Mouse (Mus musculus): ENCODE data around the gene Tbx10.
"Not testable (repeated sequence)": the region's sequence is repeated elsewhere in the genome, so short reads cannot be mapped to it uniquely, and the experiment has no call there.

Tbx10 gene

DNA sequence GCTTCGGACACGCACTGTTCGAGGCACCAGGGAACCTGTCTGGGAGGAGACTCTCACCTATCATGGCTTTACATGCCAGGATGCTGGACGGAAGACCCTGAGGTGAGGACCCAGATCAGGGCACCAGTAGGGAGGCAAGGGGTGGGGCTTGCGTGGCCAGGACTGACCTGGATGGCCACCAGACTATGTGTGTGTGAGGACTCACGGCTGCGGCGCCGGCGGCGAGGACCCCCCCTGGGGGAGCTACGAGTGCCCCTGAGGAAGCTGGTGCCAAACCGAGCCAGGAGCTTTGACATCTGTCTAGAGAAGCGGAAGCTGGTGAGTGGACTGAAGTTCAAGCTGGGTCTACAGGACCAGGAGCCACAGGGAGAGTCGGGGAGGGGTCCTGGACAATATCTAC lies 11.8 kb downstream of the Tbx10 start:
- no peak for DNase-seq (ENCODE audit: low spot score)

DNA sequence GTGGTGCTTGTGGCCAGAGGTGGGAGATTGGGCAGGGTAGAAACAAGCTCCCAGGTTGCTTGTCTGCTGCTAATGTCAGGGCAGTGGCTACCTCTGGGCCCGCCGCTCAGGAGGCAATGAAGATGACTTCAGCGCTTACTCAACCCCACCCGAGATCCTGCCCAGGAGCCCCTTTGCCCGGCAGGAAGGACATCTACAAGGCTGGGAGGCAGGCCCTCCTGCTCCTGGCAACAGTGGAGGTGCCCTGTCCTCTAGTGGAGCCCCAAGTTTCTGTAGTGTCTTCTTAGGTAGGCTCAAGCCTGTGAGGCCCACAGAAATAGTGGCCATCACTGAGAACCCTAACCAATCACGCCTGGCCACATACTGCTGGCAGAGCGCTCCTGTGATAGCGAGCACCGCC lies 12.5 kb downstream of the Tbx10 start:
- DNase-seq (ENCODE audit: low spot score), result no peak

DNA sequence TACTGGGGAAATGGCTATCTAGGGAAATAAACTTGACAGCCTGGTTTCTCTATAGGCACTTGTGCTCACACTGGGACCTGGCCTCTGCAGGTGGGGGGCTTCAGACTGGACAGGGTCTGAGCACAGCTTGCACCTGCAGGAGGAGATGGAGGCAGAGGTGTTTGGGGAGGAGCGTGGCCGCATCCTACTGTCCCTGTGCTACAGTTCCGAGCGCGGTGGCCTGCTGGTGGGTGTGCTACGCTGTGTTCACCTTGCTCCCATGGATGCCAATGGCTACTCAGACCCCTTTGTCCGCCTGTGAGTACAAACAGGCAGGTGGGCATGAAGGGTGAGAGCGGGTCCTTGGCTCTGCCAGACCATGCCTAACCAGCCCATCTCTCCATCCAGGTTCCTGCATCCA lies 13.4 kb downstream of the Tbx10 start:
- DNase-seq (ENCODE audit: low spot score), result no peak

DNA sequence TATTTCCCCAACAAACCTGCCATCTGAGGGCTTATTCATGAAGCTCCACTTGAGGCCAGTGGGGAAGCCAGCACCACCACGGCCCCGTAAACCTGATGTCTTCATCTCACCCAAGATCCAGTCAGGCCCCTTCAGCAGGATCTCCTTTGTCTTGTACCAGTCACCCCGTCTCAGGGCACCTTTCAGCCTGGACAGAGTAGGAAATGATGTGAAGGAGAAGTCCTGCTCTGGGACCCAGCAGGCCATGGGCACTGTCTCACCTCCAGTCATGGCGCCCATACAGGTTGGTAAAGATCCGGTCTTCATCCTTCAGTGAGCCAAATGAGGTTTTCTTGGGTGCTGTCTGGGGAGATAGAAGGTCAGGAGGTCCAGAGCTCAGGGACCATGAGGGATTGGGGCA lies 18.5 kb downstream of the Tbx10 start:
- DNase-seq (ENCODE audit: low spot score), result no peak

DNA sequence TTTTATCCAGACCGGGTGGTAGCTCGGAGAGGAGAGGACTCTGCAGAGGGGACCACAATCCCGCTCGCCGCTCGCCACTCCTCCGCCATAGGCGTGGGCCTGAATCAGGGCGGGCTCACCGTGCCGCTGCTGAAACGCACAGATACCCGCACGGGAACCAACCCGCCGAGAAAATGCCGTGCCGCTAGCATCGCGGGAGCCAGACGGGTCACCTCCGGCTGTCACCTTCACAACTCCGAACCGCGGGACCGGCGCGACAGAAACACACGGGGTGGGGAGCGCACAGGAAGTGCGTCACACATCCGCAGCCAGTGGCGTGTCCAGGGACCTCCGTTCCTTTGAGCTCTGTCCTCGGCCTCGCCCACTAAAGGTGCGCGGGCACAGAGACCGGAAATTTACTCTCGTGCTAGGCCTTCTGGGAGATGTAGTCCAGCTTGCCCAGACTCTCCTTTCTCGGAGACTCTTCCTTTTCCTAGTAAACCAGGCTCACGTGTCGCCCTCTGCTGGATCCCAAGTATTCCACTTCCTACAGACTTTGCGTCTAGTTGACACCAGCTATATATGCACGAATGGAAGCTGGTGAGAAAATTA lies 20.0 kb downstream of the Tbx10 start, which contains the start of gene Ndufv1:
Gene Ndufv1, minus strand, starts transcription at position 375 of the 591 bp plus-strand sequence.
- DNase-seq (ENCODE audit: low spot score), result peak; percentile 97

DNA sequence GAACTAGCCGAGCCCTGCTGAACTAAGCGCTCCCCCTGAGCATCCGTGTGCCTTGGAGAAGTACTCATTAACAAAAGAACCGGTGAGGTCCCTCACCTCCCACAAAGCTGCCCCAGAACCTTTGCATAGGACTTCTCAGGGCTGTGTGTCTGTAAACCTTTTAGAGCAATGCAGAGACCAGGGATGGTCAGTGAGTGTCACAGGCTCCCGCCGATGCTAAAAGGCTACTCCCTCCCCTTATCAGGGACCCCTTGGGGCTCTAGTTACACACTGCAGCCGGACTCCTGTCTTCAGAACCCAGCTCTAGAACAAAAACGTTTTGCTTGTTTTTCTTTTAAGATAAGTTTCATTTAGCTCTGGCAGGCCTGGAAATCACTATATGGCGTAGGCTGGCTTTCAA lies 20.5 kb downstream of the Tbx10 start:
- no peak for DNase-seq (ENCODE audit: low spot score)

DNA sequence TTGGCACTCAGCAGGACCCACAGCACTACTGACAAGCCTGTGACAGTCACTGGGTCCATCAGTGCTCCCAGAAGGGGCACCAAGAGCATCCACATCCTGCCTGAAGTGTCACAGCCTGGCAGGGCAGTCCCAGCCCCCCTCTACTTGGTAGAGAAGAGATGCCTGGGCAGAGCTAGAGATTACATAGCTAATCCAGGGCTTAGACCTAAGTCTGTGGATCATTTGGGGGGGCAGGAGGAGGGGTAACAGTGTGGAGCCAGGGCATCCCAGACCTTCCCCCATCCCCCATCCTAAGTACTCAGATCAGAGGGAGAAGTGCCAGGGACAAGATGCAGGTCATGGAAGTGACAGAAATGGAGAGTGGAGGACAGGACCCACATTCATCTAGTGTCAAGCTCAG lies 22.2 kb downstream of the Tbx10 start:
- DNase-seq (ENCODE audit: low spot score), result no peak

DNA sequence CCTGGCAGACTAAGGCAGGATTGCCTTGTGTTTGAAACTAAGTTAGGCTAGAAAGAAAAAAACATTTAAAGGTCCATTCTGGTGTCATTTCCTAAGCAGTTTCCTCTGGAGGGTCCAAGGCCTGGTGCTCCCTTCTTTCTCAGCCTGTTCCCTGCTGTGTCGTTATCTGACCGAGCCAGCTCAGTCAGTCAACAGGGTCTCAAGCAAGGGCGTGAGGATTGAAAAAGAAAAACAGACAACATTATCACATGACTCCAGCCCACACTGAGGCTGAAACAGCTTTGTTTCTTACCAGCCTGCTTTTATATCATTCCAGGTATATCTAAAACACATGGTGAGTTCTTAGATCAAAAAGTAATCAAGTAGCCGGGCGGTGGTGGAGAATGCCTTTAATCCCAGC lies 23.1 kb downstream of the Tbx10 start:
- no peak for DNase-seq (ENCODE audit: low spot score)

DNA sequence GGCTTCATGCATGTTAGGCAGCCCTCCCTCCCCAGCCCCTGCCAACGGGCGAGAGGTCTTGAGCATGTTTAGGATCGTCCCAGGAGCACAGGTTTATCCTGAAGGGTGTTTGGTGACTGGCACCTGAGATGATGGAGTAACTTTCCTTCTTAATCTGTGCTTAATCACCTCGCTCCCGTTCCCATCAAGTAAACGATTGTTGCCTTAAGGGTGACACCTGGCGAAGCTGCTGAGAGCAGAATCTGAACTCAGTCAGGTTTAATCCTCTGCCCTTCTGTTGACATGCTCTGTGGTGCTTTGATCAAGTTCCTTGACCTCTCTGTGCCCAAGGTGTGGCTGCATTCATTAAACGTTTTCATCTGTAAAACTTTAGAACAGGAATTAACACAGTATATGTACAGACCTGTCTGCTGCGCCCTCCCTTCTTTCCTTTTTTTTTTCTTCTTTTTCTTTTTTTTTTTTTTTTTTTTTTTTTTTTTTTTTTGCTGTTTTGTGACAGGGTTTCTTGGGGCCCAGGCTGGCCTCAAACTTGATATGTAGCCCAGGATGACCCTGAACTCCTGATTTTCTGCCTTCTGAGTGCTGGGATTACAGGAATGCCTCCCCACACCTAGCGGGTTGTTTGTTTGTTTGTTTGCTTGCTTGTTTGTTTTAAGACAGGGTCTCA lies 25.5 kb downstream of the Tbx10 start:
- DNase-seq (ENCODE audit: low spot score), result no peak

DNA sequence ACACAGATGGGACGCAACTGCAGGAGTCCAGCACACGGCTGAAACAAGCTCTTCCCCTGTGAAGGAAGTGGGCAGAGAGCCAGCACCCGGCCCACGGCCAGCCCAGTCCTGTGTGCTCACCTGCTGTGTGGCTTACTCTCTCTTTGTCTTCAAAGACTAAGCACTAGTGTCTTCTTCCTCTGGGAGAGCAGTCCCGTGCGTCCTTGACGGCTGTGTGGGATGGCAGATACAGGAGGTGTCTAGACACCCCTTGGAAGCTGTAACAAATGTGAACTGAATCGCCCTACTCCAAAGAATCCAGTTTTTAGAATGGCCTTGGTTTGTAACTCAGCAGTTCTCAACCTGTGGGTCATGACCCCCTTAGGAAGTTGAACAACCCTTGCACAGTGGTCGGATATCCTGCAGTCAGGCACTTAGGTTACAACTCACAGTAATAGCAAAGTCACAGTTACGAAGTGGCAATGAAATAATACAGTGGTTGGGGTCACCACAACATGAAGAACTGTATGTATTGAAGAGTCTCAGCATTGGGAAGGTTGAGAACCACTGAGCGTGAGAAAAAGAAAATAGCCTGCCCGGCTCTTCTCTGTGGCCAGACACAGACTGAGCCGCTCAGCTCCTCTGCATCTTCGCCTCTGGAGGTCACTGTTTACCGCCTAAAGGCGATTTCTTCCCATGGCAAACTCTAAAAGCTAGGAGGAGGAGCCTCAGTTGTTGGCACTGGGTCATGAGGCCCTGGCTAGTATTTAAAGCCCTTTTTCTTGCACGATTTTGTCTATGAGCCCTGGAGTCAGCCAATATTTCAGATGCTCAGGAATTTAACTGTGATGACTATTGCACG lies 26.4 kb downstream of the Tbx10 start:
- peak; percentile 86 for DNase-seq (ENCODE audit: low spot score)

DNA sequence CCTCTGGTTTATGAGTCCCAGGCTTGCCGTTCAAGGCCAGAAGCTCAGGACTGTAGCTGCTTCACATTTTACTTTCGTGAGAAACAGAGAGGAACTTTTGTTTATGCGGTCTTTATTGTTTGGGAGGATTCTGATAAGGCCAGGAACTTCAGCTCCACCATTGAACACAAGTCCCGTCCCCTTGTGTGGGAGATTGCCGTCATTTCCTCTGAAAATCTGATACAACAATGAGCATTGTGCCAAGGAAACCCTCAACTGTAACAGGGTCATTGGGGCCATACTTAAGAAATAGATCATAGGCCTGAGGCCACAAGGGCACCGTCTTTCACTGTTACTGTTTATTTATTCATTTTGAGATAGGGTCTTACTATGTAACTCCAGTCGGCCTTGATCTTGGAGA lies 30.6 kb downstream of the Tbx10 start:
- DNase-seq (ENCODE audit: low spot score), result no peak

DNA sequence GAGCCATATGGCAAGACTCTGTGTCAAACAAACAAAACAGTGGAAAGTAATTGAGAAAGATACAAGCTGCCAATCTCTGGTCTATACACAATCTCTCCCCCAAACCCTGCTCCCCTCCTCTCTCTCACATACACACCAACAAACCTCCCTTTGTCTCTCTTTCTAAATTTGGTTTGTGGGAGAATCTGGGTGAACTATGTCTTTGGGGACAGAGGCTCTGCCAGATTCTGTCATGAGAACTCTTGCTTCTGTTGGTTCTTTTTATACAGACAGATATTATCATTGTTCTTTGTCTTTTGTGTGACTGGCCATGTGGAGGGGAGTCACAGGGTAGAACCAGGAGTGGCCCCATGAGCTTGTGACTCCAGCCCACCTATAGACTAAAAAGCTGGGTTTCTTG lies 35.0 kb downstream of the Tbx10 start:
- DNase-seq (ENCODE audit: low spot score), result no peak

DNA sequence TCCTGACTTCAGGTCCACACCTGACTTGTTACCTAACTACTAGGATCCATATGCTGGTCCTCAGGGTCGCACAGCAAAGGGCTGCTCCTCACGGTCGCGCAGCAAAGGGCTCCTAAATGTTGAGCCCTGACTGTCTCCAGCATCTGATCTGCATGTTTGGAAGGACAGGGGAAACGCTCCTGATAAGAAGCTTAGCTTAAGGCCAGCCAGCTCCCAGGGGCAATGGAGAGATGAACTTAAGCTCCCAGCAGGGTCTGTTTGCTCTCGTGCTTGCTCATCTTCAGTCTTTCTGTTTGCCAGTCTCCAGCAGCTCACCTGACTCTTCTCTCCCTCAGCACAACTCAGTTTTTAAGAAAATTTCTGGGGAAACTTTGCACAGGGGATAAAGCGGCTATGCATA lies 40.1 kb downstream of the Tbx10 start:
- DNase-seq (ENCODE audit: low spot score), result no peak

DNA sequence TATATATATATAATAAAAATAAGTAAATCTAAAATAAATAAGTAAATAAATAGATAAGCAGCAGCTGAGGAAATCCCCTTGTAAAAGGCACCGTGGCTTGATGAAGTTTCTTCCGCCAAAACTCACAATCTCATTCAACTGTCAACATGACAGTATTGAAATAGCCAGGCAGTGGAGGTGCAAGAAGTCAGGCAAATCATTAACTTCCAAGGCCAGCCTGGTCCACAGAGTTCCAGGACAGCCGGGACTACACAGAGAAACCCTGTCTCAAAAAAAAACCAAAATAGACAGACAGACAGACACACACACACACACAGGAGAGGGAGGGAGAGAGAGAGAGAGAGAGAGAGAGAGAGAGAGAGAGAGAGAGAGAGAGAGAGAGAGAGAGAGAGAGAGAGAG lies 40.7 kb downstream of the Tbx10 start:
- no peak for DNase-seq (ENCODE audit: low spot score)

DNA sequence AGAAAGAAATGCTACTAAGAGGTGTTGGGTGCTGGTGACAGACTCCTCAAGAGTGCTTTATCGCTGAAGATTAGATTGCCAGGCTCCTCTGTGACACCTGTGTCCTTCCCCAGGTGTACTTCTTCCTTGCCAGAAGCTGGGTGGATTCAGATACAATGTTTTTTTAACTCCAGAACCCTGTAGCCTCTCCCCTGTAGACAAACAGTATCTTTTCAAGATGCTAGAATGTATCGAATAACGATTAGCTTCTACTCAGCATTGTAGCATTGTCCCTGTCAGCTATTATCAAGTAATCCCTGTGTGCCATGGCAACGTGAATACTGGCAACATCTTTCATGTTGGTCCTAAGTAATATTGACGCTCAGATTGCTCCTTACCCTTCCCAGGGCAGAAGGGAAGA lies 41.2 kb downstream of the Tbx10 start:
- no peak for DNase-seq (ENCODE audit: low spot score)

DNA sequence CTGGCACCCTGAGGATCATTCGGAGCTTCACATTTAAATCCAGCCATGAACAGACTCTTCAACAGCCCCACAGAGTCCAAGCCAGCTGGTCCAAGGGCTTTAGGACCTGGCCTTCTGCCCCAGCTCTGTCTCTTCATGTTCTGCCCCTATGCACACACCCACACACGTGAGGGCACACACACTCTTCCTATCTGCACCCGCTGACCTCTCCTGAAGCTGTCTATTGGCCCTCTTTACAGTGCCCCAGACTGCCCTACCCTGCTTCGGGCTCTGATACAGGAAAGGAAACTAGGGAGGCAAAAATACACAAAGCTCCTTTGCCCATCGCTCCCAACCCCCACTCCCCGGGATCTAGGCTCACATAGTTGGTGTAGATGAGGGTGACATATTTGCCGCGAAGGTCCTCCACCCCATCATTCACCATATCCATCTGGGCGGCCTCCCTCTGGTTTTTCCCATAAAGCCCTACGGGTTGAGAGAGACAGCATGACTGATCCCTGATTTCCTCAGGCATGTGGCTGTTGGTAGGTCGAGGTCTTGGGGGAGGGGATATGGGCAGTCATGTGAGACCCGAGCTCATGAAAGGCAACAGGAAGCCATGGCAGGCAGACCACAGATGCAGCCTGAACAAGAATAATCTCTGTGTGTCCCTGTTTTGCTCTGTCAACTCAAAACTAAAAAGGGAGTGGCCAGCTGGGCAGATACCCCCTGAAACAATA lies 43.9 kb downstream of the Tbx10 start:
- DNase-seq (ENCODE audit: low spot score), result no peak

DNA sequence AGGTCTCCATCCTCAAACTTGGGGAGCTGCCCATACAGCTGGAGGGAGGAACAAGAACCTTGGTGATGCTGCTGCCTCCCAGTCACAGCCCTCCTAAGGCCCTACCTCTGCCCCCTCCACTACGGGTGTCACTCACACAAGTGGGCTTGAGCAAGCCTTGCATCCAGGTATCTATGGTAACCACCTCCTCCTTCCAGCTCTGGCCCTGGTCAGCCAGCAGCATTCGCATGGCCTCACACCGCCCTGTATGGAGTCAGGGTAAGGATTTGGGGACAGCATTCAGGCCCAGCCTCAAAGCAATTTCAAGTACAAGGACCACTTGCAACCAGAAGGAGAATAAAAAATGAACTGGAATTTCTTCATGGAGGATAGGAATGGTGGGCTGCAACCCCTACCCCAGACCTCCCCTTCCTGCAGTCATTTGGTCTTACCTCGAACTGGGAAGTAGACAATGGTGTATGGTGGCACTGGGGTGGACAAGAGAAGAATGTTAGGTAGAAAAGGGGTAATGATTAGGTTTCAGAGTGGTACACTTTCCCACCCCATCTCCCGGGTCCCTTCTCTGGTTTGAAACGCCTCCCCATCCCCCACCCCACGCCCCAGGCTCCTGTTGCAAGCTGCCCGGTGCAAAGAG lies 44.7 kb downstream of the Tbx10 start:
- DNase-seq (ENCODE audit: low spot score), result not testable (repeated sequence)

DNA sequence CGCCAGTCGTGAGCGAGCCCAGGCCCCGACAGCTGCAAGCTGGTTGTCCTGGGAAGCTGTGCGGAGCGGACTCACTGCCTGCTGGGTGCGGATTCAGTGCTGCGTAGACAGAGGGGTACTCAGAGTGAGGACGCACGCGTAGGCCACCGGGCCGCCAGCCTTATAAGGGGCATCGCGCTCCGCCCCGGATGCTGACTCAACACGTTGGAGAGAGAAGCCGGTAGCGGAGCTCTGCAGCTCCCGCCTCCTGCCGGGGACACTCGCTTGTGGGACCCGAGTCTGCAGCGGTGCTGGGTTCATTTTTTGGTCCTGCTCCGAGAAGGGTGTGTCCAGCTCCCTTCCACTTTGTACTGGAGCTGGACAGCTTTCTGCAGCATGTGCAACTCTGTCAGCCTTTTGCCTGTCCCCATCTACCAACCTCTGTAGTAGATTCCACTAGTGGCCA lies 45.3 kb downstream of the Tbx10 start, which contains the start of gene Gstp1:
Gene Gstp1, minus strand, starts transcription at position 198 of the 445 bp plus-strand sequence.
- DNase-seq (ENCODE audit: low spot score), result peak; percentile 92

DNA sequence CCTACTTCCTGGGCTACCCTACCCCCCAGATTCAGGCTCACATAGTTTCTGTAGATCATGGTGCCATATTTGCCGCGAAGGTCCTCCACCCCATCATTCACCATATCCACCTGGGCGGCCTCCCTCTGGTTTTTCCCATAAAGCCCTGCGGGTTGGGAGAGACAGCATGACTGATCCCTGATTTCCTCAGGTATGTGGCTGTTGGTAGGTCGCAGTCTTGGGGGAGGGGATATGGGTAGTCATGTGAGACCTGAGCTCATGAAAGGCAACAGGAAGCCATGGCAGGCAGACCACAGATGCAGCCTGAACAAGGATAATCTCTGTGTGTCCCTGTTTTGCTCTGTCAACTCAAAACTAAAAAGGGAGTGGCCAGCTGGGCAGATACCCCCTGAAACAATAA lies 48.4 kb downstream of the Tbx10 start:
- not testable (repeated sequence) for DNase-seq (ENCODE audit: low spot score)

DNA sequence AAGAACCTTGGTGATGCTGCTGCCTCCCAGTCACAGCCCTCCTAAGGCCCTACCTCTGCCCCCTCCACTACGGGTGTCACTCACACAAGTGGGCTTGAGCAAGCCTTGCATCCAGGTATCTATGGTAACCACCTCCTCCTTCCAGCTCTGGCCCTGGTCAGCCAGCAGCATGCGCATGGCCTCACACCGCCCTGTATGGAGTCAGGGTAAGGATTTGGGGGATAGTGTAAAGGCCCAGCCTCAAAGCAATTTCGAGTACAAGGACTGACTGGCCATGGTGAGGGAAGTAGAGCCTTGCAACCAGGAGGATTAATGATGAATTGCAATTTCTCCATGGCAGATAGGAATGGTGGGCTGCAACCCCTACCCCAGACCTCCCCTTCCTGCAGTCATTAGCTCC lies 48.9 kb downstream of the Tbx10 start:
- not testable (repeated sequence) for DNase-seq (ENCODE audit: low spot score)

DNA sequence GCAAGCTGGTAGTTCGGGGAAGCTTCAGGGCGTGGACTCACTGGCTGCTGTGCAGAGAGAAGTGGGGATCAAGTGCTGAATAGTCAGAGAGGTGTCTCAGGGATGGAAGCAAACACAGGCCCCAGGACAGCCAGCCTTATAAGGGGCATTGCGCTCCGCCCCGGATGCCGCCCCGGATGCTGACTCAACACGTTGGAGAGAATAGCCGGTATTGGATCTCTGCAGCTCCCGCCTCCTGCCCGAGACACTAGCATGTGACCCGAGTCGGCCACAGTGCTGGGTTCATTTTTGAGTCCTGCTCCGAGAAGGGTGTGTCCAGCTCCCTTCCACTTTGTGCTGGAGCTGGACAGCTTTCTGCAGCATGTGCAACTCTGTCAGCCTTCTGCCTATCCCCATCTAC lies 49.6 kb downstream of the Tbx10 start:
- peak; percentile 64 for DNase-seq (ENCODE audit: low spot score)

DNA sequence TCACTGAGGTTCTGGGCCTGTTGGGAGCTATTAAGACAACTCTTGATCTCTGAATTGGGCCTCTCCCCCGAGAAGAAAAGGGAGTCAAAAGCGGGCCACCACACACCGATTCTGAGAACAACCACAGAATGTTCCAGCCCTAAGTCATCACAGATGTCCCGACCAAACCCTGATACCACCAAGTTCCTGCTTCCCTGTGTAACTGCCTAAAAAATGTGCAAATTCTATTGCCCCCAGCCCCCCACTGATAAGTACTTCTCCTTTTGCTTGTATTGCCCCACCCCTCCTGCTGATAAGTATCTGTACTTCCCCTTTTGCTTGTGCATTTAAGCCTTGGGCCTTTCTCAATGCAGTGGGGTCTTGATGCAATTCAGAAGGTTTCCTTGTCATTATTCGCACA lies 51.6 kb downstream of the Tbx10 start:
- not testable (repeated sequence) for DNase-seq (ENCODE audit: low spot score)

Measured in urinary bladder, postnatal 14 days (tissue).